Mouse (Mus musculus): ENCODE data around the gene Ppp2r5a.
A peak's percentile ranks its signal among the peaks of the same experiment; 100 is the strongest.

DNA sequence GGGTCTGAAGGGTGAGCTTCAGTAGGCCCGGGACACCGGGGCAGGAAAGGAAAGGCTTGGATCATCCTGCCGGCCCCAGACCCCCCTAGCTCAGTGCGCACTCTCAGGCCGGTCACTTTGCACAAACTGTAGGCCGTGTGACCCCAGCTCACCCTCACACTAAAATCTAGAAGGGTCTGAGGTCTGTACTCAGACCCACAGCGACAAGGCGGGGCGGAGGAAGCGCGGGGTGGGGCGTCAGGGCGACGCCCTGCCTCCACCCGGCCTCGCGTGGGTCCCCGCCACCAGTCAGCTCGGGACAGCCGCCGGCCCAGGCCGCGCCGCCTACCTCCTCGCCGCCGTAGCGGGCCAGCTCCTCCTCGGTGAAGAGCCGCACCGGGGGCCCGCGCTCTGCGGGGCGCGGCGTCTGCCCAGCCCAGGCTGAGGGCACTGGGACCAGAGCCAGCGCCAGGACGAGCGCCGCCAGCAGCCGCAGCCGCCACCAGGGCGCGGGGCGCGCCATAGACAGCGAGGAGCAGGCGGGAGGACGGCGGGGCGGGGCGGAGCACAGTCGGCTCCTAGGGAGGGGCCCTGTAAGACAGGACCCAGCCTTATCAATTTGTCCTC is 85.4 kb downstream of the Ppp2r5a start, which contains the start of gene Nenf:
- TF ChIP-seq CTCF (IDR thresholded peaks at IDR 0.05; ENCODE audit: extremely low read depth, insufficient read length, insufficient replicate concordance, low read depth, low read length) (0 out of 2 replicates have a peak, but pooled peaks have one; percentile 11), POLR2A (IDR thresholded peaks at IDR 0.05; ENCODE audit: low read depth, low read length) (0 out of 2 replicates have a peak, but pooled peaks have one; percentile 32)
